Mouse (Mus musculus): ENCODE results near the gene Fbxo7.

Fbxo7 gene

GRCm38 (mm10) chr10:86032517-86032916 is 10.7 kb downstream of the Fbxo7 start:
- in situ Hi-C loops (cut with MboI; ENCODE audit: unreplicated experiment in 2 of 2): no loop called here

- in situ Hi-C loops (cut with MboI; ENCODE audit: unreplicated experiment in 2 of 2): no loop called here
Observed at GRCm38 (mm10) chr10:86034007-86034728, 12.4 kb downstream of the Fbxo7 start.

DNA sequence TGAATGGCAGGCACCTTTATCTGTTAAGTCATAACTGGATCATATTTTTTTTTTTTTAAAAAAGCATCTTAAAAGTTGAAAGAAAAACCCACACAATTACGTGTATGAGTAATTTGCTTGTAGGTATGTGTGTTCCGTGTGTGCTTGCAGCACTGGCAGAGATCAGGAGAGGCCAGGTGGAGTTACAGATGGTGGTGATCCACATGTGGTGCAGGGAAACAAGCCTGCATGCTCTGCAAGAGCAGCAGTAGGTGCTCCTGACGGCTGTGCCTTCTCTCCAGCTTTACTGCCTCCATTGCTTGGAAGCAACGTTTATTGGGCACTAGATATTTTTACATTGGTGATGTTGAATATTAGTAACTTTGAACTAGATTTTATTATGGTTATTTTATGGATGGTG is 21.9 kb downstream of the Fbxo7 start:
- in situ Hi-C loops (cut with MboI; ENCODE audit: unreplicated experiment in 2 of 2): no loop called here

GRCm38 (mm10) chr10:86044066-86044465 is 22.3 kb downstream of the Fbxo7 start:
- in situ Hi-C loops (cut with MboI; ENCODE audit: unreplicated experiment in 2 of 2): no loop called here

- in situ Hi-C loops (cut with MboI; ENCODE audit: unreplicated experiment in 2 of 2): no loop called here
Observed at GRCm38 (mm10) chr10:86046371-86046770, 24.6 kb downstream of the Fbxo7 start.

- in situ Hi-C loops (cut with MboI; ENCODE audit: unreplicated experiment in 2 of 2): no loop called here
Observed at GRCm38 (mm10) chr10:86047786-86048185, 26.0 kb downstream of the Fbxo7 start.

DNA sequence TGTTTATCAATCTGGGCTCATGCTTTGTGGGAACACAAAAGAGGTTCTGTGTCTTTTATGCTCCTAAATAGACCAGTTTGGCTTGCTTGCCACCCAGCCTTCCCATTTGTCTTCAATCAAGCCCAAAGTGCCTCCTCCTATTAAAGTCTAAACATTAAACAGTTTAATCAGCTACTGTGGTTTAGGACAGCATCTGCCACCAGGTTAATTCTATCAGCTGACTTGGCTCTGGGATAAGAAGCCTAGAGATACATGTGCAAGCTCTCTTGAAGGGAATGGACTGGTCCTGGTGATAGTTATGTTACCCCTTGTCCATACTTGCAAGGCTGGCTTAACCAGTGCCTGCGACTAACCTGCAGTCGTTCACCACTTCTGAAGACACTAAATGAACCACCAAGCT is 28.8 kb downstream of the Fbxo7 start:
- in situ Hi-C loops (cut with MboI; ENCODE audit: unreplicated experiment in 2 of 2): loop anchor here (25.0 kb wide), 2 partner anchors 587 to 687 kb away; no protein-coding TSS in a partner anchor

DNA sequence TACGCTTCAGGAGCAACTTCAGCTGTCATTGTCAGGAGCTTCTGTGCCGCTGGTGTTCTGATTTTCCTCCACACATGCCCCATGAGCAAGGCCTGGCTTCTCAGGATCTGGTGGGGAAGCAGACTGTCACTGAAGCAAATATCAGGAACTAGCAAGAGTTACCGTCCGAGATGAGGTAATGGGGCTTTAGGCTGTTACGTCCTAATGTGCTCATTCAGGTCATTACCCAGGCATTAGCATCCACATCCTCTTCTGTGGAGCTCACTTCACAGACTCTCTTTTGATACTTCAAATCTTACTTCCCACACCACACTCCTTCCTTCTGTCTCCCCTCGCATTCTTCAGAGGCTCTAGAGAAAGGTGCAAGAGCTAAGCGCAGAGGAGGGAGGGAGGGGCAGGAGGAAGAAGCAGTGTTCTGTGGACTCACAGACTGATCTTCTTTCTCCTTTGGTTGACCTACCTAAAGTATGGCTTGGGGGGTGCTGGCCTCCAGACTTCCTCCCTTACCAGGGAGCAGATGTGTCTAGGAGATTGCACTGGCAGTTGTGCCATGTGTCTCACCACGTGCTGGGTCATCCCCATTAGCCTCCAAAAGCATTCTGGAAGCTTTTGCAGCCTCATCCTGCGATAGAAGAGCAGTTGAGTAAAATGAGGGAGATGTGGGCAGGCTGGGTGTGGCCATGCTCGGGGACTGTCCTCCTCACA is 31.2 kb downstream of the Fbxo7 start:
- in situ Hi-C loops (cut with MboI; ENCODE audit: unreplicated experiment in 2 of 2): loop anchor here (25.0 kb wide), 2 partner anchors 584 to 684 kb away; no protein-coding TSS in a partner anchor

- in situ Hi-C loops (cut with MboI; ENCODE audit: unreplicated experiment in 2 of 2): loop anchor here (25.0 kb wide), 2 partner anchors 581 to 681 kb away; no protein-coding TSS in a partner anchor
Observed at GRCm38 (mm10) chr10:86056297-86056903, 34.6 kb downstream of the Fbxo7 start.

DNA sequence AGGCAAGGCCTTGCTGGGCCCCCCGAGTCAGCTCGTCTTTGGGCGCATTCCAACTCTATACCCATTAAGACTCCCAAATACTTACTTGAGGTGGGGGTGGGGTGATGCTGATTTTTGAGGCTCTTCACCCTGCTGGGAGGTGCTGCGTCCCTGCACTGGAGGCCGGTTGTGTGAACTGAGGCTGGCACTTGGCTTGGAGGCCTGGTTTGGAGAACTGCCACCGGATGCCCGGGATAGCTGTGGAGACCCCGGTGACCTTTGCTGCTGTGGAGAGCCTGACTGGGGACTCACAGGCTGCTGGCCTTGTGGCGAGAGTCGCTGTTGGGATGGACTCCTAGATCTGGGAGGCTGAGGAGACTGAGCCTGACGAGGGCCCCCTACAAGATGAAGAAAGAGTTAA is 35.5 kb downstream of the Fbxo7 start:
- in situ Hi-C loops (cut with MboI; ENCODE audit: unreplicated experiment in 2 of 2): loop anchor here (25.0 kb wide), 2 partner anchors 580 to 680 kb away; no protein-coding TSS in a partner anchor

GRCm38 (mm10) chr10:86057712-86058111 is 35.9 kb downstream of the Fbxo7 start:
- in situ Hi-C loops (cut with MboI; ENCODE audit: unreplicated experiment in 2 of 2): loop anchor here (25.0 kb wide), 2 partner anchors 580 to 680 kb away; no protein-coding TSS in a partner anchor

- in situ Hi-C loops (cut with MboI; ENCODE audit: unreplicated experiment in 2 of 2): loop anchor here (5.0 to 25.0 kb wide), 3 partner anchors 392 to 677 kb away; no protein-coding TSS in a partner anchor
Observed at GRCm38 (mm10) chr10:86060267-86060666, 38.5 kb downstream of the Fbxo7 start.

- in situ Hi-C loops (cut with MboI; ENCODE audit: unreplicated experiment in 2 of 2): loop anchor here (5.0 to 25.0 kb wide), 3 partner anchors 390 to 675 kb away; no protein-coding TSS in a partner anchor
Observed at GRCm38 (mm10) chr10:86062261-86063017, 40.7 kb downstream of the Fbxo7 start.

DNA sequence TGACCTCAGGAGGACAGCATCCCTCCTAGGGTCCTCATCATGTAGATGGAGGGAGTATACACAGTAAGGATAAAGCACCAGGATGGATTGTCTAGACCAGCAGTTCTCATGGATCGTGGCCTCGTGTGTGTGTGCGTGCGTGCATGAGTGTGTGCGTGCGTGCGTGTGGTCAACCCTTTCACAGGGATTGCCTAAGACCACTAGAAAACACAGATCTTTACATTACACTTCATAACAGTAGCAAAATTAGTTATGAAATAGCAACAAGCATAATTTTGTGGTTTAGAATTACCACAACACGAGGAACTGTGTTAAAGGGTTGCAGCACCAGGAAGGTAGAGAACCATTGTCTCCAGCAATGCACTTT is 41.2 kb downstream of the Fbxo7 start:
- in situ Hi-C loops (cut with MboI; ENCODE audit: unreplicated experiment in 2 of 2): loop anchor here (5.0 to 25.0 kb wide), 3 partner anchors 389 to 674 kb away; no protein-coding TSS in a partner anchor

- in situ Hi-C loops (cut with MboI; ENCODE audit: unreplicated experiment in 2 of 2): loop anchor here (5.0 to 25.0 kb wide), 4 partner anchors 232 to 672 kb away; no protein-coding TSS in a partner anchor
Observed at GRCm38 (mm10) chr10:86064937-86065336, 43.2 kb downstream of the Fbxo7 start.

DNA sequence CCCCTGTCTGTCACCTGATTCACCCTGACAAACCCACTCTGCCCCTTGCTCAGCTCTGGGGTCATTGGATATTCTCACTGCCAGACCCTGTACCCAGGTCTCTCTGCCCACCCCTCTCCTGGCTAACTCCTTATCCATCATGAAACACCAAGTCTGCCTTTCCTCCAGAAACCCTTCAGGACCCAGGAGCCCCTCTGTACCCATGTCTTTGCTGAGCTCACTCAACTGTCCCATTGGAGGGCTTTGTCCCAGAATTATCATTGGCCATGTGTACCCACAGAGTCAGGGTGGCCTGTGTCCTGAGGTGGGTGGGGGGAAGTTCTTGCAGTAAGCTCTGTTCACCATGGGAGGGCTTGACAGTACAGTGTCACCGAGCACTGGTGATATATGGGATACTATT is 43.9 kb downstream of the Fbxo7 start:
- in situ Hi-C loops (cut with MboI; ENCODE audit: unreplicated experiment in 2 of 2): loop anchor here (5.0 to 25.0 kb wide), 4 partner anchors 232 to 672 kb away; no protein-coding TSS in a partner anchor

DNA sequence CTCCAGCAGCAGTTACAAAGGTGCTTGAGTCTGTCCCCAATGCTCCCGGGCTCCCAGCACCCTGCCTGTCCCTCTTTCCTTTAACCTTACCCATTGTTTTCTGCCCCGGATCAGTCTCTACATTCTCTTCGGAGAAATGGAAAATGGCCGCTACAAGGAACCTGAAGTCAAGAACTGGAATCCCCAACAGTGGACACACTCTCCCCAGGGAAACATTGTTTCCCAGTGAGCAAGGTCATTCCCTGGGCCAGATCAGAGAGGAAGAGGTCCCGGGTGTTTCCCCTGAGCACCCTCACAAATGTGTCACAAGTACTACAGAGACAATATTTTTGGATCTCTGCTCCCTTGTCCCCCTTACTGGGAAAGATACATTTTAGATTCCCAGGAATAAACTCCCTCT is 44.9 kb downstream of the Fbxo7 start:
- in situ Hi-C loops (cut with MboI; ENCODE audit: unreplicated experiment in 2 of 2): loop anchor here (5.0 to 25.0 kb wide), 4 partner anchors 231 to 671 kb away; no protein-coding TSS in a partner anchor

GRCm38 (mm10) chr10:86067911-86068310 is 46.1 kb downstream of the Fbxo7 start:
- in situ Hi-C loops (cut with MboI; ENCODE audit: unreplicated experiment in 2 of 2): loop anchor here (5.0 to 25.0 kb wide), 4 partner anchors 229 to 669 kb away; no protein-coding TSS in a partner anchor

GRCm38 (mm10) chr10:86069341-86069740 is 47.6 kb downstream of the Fbxo7 start:
- in situ Hi-C loops (cut with MboI; ENCODE audit: unreplicated experiment in 2 of 2): loop anchor here (5.0 to 25.0 kb wide), 4 partner anchors 228 to 668 kb away; no protein-coding TSS in a partner anchor

- in situ Hi-C loops (cut with MboI; ENCODE audit: unreplicated experiment in 2 of 2): loop anchor here (25.0 kb wide), 2 partner anchors 567 to 667 kb away; no protein-coding TSS in a partner anchor
Observed at GRCm38 (mm10) chr10:86070751-86071150, 49.0 kb downstream of the Fbxo7 start.
